Mouse (Mus musculus) activated CD4-positive, CD25-positive, alpha-beta regulatory T cell (primary cell): ENCODE data around the gene Lancl3. TPM values are rescaled to one million over a fixed set of nuclear protein-coding genes. Genes with fewer than 3 reads are reported as not detected.

Source experiments
- polyA plus RNA-seq, 2 experiments: library from polyadenylated mRNA; unstranded; fragments of 100-300 nt; shearing (Covaris generic); gene quantifications; one replicate each; pipeline ENCODE4 v1.2.1; 2017

Lancl3 gene
- polyA plus RNA-seq = under 1 TPM; 0.09 to 0.24 TPM

DNA sequence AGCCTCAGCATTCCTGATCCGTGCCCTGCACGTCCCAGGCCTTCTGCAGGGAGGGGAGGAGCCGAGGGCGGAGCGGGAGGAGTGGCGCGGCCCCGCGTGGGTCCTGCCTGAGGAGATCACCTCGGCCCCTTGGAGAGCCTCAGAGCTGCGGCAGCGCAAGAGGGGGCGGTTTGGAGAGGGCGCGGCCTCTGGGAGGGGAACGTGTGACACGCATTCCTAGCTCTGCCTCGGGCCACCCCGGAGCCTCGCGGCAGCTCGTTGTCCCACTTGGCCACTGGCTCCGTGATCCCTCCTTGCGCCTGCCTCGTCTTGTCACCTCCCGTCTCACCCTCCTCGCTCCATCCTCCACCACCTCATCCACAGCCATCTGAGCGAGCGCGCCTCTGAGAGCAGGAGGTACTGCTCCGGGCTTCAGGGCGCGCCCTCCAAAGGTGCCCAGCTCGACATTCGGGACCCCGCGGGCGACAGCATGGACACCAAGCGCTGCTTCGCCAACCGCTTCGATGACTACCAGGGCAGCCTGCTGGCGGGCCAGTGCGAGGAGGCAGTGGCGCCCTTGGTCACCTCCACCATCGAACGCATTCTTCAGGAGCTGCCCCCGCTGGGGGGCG is at the start of gene Lancl3:
Gene Lancl3, plus strand, starts transcription at position 142 of the 611 bp plus-strand sequence.

GRCm38 (mm10) chrX:9256766-9257165 is 57.1 kb downstream of the Lancl3 start, which contains the start of gene Gm14862:
Gene Gm14862 (minus strand): TSS chrX:9256899.

DNA sequence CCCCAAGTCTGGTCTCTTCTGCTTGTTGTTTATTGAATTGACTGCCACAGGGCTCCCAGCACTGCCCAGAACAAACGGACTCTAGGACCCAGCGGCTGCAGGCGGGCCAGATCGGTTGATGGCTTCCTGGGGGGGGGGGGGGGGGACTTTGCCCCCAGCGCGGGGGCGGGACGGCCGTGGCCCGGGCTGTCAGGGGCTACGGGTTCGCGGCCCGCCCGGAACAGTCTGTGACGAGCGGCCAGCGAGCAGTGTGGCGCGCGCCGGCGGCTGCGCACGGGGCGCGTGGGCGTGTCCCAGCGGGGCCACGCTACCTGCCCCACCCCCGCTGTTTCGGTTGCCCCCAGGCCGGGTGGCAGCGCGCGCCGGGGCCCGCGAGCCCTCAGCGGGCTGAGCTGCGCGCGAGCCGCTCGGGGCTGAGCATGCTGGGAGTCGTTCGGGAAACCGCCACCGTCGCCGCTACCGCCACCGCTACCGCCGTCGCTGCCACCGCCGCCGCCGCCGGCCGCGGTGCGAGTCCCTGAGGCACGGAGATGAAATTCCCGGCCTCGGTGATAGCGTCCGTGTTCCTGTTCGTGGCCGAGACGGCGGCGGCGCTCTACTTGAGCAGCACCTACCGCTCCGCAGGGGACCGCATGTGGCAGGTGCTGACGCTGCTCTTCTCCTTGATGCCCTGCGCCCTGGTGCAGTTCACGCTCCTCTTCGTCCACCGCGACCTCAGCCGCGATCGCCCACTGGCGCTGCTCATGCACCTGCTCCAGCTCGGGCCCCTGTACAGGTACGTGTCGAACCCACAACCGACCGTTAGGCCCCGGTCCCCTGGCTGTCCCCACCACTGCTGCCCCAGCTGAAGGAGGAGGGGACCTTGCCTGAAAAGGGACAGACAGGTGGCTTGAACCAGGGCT is 73.0 kb downstream of the Lancl3 start, which contains the start of gene Xk:
Gene Xk, plus strand, starts transcription at position 297 of the 902 bp plus-strand sequence.

GRCm38 (mm10) chrX:9283464-9283863 is 83.8 kb downstream of the Lancl3 start, which contains the start of gene H2al1m:
Gene H2al1m (plus strand): TSS chrX:9283764.

Other genes with a start within 250 kb of the Lancl3 start
- gene Fthl17b, start 236.9 kb upstream of the Lancl3 start, polyA plus RNA-seq = not detected
- not detected for gene Fthl17c, start 223.3 kb upstream of the Lancl3 start, polyA plus RNA-seq
- gene Fthl17d, start 213.1 kb upstream of the Lancl3 start, polyA plus RNA-seq = not detected
- not detected for gene Fthl17e, start 166.4 kb upstream of the Lancl3 start, polyA plus RNA-seq
- gene Fthl17f, start 136.9 kb upstream of the Lancl3 start, polyA plus RNA-seq = not detected
- gene 4930402K13Rik, start 95.3 kb upstream of the Lancl3 start, polyA plus RNA-seq = not detected
- not detected for gene Gm14862, start 57.0 kb downstream of the Lancl3 start, polyA plus RNA-seq
- 1 to 10 TPM in 1 of 2 experiments, under 1 TPM in 1; 0.47 to 3.9 TPM for gene Xk, start 72.9 kb downstream of the Lancl3 start, polyA plus RNA-seq
- under 1 TPM in 1 of 2 experiments, not detected in 1; 0.74 TPM for gene H2al1m, start 83.9 kb downstream of the Lancl3 start, polyA plus RNA-seq
- not detected for gene H2al1k, start 150.7 kb downstream of the Lancl3 start, polyA plus RNA-seq